Mouse (Mus musculus) heart, postnatal 0 days (tissue): ENCODE measurements at regions not wholly inside any gene's neighbourhood (a gene's known extent, or its start where the extent isn't known, plus 50 kb on each side); places are given as distances from the start of the nearest gene placed in this dataset.

ENCODE experiments used
- CTCF ChIP-seq: IDR thresholded peaks from 2 replicates; pipeline ENCODE4 v1.5.1; 2016; ENCODE audit warnings: antibody characterized with exemption, control low read depth, low read depth
- EP300 ChIP-seq: IDR thresholded peaks from 2 replicates; pipeline ENCODE4 v1.6.1; 2016; ENCODE audit warnings: antibody characterized with exemption, low read depth

DNA sequence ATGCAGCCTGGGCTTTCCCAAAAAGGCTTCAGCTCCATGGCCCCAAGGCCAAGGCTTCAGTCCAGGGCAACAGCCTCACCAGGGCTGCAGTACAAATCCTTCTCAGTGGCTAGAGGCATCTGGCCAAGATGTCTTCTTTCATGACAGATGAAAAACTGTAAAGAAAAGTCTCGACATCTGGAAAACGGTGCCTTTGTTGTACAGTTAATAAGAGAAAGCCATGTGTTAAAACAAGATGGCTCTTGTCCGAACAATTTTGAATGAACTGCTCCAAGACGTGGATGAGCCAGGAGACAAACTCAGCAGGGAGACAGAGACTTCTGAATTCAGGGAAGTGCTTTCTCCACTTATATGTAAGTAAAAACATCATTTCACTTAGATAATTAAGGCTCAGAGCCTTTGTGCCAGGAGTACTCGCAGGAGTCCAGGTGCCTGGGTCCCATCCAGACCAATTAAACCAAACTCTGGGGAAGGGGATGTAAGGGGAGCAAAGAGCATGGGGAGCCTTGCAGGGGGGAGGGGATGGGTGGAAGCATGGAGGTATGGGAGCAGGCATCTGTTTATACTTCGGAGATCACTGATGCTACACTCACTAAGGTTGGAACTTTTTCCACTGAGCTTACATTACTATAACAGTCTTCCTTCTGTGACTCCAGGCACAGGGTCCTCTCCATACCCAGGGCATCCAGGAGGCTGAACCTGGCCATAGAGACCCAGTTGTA is 125.8 kb upstream of the Zfp637 start:
- TF ChIP-seq CTCF: no peak
- TF ChIP-seq EP300: no peak
